Mouse (Mus musculus) heart, postnatal 4 days (tissue): Measurements from ENCODE around the gene Sdad1. TPM values are rescaled to one million over a fixed set of nuclear protein-coding genes. Genes with fewer than 3 reads are reported as not detected.
A peak's percentile ranks its signal among the peaks of the same experiment; 100 is the strongest.
"Not testable (repeated sequence)": the region's sequence is repeated elsewhere in the genome, so short reads cannot be mapped to it uniquely, and the experiment has no call there.

Experiments used
- DNase-seq: peaks from one replicate; pipeline ENCODE4 v3.0.0; 2021
- total RNA-seq, 2 experiments: library from RNA; stranded (reverse); gene quantifications; 2 replicates each; pipeline ENCODE4 v1.2.3; 2021

The Sdad1 gene
- 10 to 100 TPM; 20.0 to 21.7 TPM for total RNA-seq

- peak; percentile 94 for DNase-seq
Measured at GRCm38 (mm10) chr5:92309681-92310511, at the start of gene Sdad1. Sdad1 (minus strand) TSS chr5:92310479.

GRCm38 (mm10) chr5:92358767-92359455, 48.6 kb upstream of the Sdad1 start:
- DNase-seq = no peak

GRCm38 (mm10) chr5:92358033-92358432, 47.8 kb upstream of the Sdad1 start:
- peak; percentile 68 for DNase-seq

GRCm38 (mm10) chr5:92353517-92353916, 43.2 kb upstream of the Sdad1 start:
- peak; percentile 64 for DNase-seq

- not testable (repeated sequence) for DNase-seq
Measured at GRCm38 (mm10) chr5:92352716-92353115, 42.4 kb upstream of the Sdad1 start.

GRCm38 (mm10) chr5:92349731-92350130, 39.5 kb upstream of the Sdad1 start:
- DNase-seq = no peak

- peak; percentile 51 for DNase-seq
Measured at GRCm38 (mm10) chr5:92348794-92349413, 38.6 kb upstream of the Sdad1 start, which contains the start of gene Cxcl10. Cxcl10 (minus strand) TSS chr5:92348889.

GRCm38 (mm10) chr5:92345006-92345405, 34.7 kb upstream of the Sdad1 start:
- DNase-seq = no peak

- DNase-seq = no peak
Measured at GRCm38 (mm10) chr5:92340606-92341005, 30.3 kb upstream of the Sdad1 start.

- DNase-seq = no peak
Measured at GRCm38 (mm10) chr5:92336743-92337142, 26.5 kb upstream of the Sdad1 start.

GRCm38 (mm10) chr5:92332359-92332840, 22.1 kb upstream of the Sdad1 start:
- peak; percentile 64 for DNase-seq

GRCm38 (mm10) chr5:92331635-92332338, 21.5 kb upstream of the Sdad1 start, which contains the start of gene Art3:
Art3 (plus strand) TSS chr5:92331827.
- DNase-seq = no peak

GRCm38 (mm10) chr5:92331122-92331521, 20.8 kb upstream of the Sdad1 start:
- DNase-seq = no peak

- no peak for DNase-seq
Measured at GRCm38 (mm10) chr5:92327929-92328328, 17.6 kb upstream of the Sdad1 start, which contains the start of gene Cxcl9. Cxcl9 (minus strand) TSS chr5:92328079.

GRCm38 (mm10) chr5:92327367-92327766, 17.1 kb upstream of the Sdad1 start:
- DNase-seq = no peak

GRCm38 (mm10) chr5:92323264-92323663, 13.0 kb upstream of the Sdad1 start:
- peak; percentile 73 for DNase-seq

GRCm38 (mm10) chr5:92322612-92323011, 12.3 kb upstream of the Sdad1 start:
- no peak for DNase-seq

- DNase-seq = no peak
Measured at GRCm38 (mm10) chr5:92321631-92322400, 11.5 kb upstream of the Sdad1 start.

- DNase-seq = no peak
Measured at GRCm38 (mm10) chr5:92318596-92318995, 8.3 kb upstream of the Sdad1 start.

GRCm38 (mm10) chr5:92318119-92318518, 7.8 kb upstream of the Sdad1 start:
- DNase-seq = no peak

GRCm38 (mm10) chr5:92313776-92314175, 3.5 kb upstream of the Sdad1 start:
- DNase-seq = no peak
